Mouse (Mus musculus): ENCODE results near the gene Krt13. TPM values are rescaled to one million over a fixed set of nuclear protein-coding genes. Genes with fewer than 3 reads are reported as not detected.

Gene Krt13
- polyA plus RNA-seq (2014; fragmentation: Nextera tagmentation; extraction: Ambion mirVana), result not detected in 2 replicates

- WGBS, result 79% methylated on average over 3 of the region's 3 CpGs
- no peaks in the 10 kb centered on the region for H3K36me3 ChIP-seq (ENCODE audit: control insufficient read depth, insufficient read depth, low read length)
These were observed at the start of gene Krt13 for GRCm38 (mm10) chr11:100121466-100121865. TSS of gene Krt13 (minus strand) at chr11:100121566.

GRCm38 (mm10) chr11:100168765-100169762 is 47.7 kb upstream of the Krt13 start:
- Histone ChIP-seq H3K36me3 (ENCODE audit: control insufficient read depth, insufficient read depth, low read length) (no peaks in the 10 kb centered on the region), H3K27me3 (ENCODE audit: control insufficient read depth, insufficient read depth, low read length) (no peaks in the 10 kb centered on the region), H3K4me3 (ENCODE audit: control insufficient read depth in 1 of 2, insufficient read depth in 1 of 2, low read depth in 1 of 2, low read length in 2 of 2) (no peak overlapping the region), H3K4me1 (ENCODE audit: control insufficient read depth in 2 of 2, insufficient read depth in 2 of 2, low read length in 2 of 2) (peaks cover 15 to 21% of the 10 kb centered on the region in 2 experiments), H3K27ac (replicated peaks in 1 of 2; ENCODE audit: control insufficient read depth in 1 of 2, insufficient read depth in 1 of 2, low read depth in 2 of 2, low read length in 2 of 2) (no peak overlapping the region), H3K9me3 (ENCODE audit: control insufficient read depth, low read length) (no peaks in the 10 kb centered on the region), H3K4me2 (ENCODE audit: low read length) (peak overlapping the region; percentile 28), H3K9ac (ENCODE audit: low read length) (no peak overlapping the region)
- WGBS, result 30% methylated on average over 14 of the region's 14 CpGs
- no peak for ATAC-seq (ENCODE audit: insufficient number of reproducible peaks, insufficient read depth, low FRiP score, low read depth)

More at GRCm38 (mm10) chr11:100121466-100121865, at the start of gene Krt13:
- H3K27ac ChIP-seq (replicated peaks in 1 of 2; ENCODE audit: control insufficient read depth in 1 of 2, insufficient read depth in 1 of 2, low read depth in 2 of 2, low read length in 2 of 2), result no peak within 1 kb of the TSS
- H3K9ac ChIP-seq (ENCODE audit: low read length), result no peak within 1 kb of the TSS
- ATAC-seq (ENCODE audit: insufficient number of reproducible peaks, insufficient read depth, low FRiP score, low read depth), result no peak
- H3K27me3 ChIP-seq (ENCODE audit: control insufficient read depth, insufficient read depth, low read length), result peaks cover 4% of the 10 kb centered on the region; the same call in 1 of the 2 replicates
- no peak within 1 kb of the TSS for H3K4me2 ChIP-seq (ENCODE audit: low read length)
- no peaks in the 10 kb centered on the region for H3K9me3 ChIP-seq (ENCODE audit: control insufficient read depth, low read length)
- no peak within 1 kb of the TSS for H3K4me3 ChIP-seq (ENCODE audit: control insufficient read depth in 1 of 2, insufficient read depth in 1 of 2, low read depth in 1 of 2, low read length in 2 of 2)
- peaks cover 3 to 5% of the 10 kb centered on the region in 2 experiments; a peak in 1 of 4 replicates for H3K4me1 ChIP-seq (ENCODE audit: control insufficient read depth in 2 of 2, insufficient read depth in 2 of 2, low read length in 2 of 2)

- H3K27ac ChIP-seq (replicated peaks in 1 of 2; ENCODE audit: control insufficient read depth in 1 of 2, insufficient read depth in 1 of 2, low read depth in 2 of 2, low read length in 2 of 2), result no peak overlapping the region
- no peaks in the 10 kb centered on the region for H3K9me3 ChIP-seq (ENCODE audit: control insufficient read depth, low read length)
- H3K9ac ChIP-seq (ENCODE audit: low read length), result no peak overlapping the region
- peaks cover 15 to 21% of the 10 kb centered on the region in 2 experiments for H3K4me1 ChIP-seq (ENCODE audit: control insufficient read depth in 2 of 2, insufficient read depth in 2 of 2, low read length in 2 of 2)
- peak; percentile 44; the same call in 1 of the 2 replicates for ATAC-seq (ENCODE audit: insufficient number of reproducible peaks, insufficient read depth, low FRiP score, low read depth)
- H3K4me3 ChIP-seq (ENCODE audit: control insufficient read depth in 1 of 2, insufficient read depth in 1 of 2, low read depth in 1 of 2, low read length in 2 of 2), result no peak overlapping the region
- H3K27me3 ChIP-seq (ENCODE audit: control insufficient read depth, insufficient read depth, low read length), result no peaks in the 10 kb centered on the region
- no peaks in the 10 kb centered on the region for H3K36me3 ChIP-seq (ENCODE audit: control insufficient read depth, insufficient read depth, low read length)
- H3K4me2 ChIP-seq (ENCODE audit: low read length), result no peak overlapping the region
- 61% methylated on average over 8 of the region's 8 CpGs for WGBS
These were observed 46.7 kb upstream of the Krt13 start for GRCm38 (mm10) chr11:100168071-100168470.

GRCm38 (mm10) chr11:100164392-100164791 is 43.0 kb upstream of the Krt13 start:
- WGBS, result 55% methylated on average over 7 of the region's 7 CpGs
- H3K4me2 ChIP-seq (ENCODE audit: low read length), result no peak overlapping the region
- H3K27me3 ChIP-seq (ENCODE audit: control insufficient read depth, insufficient read depth, low read length), result no peaks in the 10 kb centered on the region
- H3K27ac ChIP-seq (replicated peaks in 1 of 2; ENCODE audit: control insufficient read depth in 1 of 2, insufficient read depth in 1 of 2, low read depth in 2 of 2, low read length in 2 of 2), result no peak overlapping the region
- ATAC-seq (ENCODE audit: insufficient number of reproducible peaks, insufficient read depth, low FRiP score, low read depth), result no peak
- no peaks in the 10 kb centered on the region for H3K36me3 ChIP-seq (ENCODE audit: control insufficient read depth, insufficient read depth, low read length)
- peaks cover 15 to 21% of the 10 kb centered on the region in 2 experiments for H3K4me1 ChIP-seq (ENCODE audit: control insufficient read depth in 2 of 2, insufficient read depth in 2 of 2, low read length in 2 of 2)
- H3K9ac ChIP-seq (ENCODE audit: low read length), result no peak overlapping the region
- H3K4me3 ChIP-seq (ENCODE audit: control insufficient read depth in 1 of 2, insufficient read depth in 1 of 2, low read depth in 1 of 2, low read length in 2 of 2), result no peak overlapping the region
- H3K9me3 ChIP-seq (ENCODE audit: control insufficient read depth, low read length), result no peaks in the 10 kb centered on the region

- no peak for ATAC-seq (ENCODE audit: insufficient number of reproducible peaks, insufficient read depth, low FRiP score, low read depth)
- 66% methylated on average over 6 of the region's 6 CpGs for WGBS
- Histone ChIP-seq H3K4me2 (ENCODE audit: low read length) (no peak overlapping the region), H3K9me3 (ENCODE audit: control insufficient read depth, low read length) (no peaks in the 10 kb centered on the region), H3K9ac (ENCODE audit: low read length) (no peak overlapping the region), H3K27ac (replicated peaks in 1 of 2; ENCODE audit: control insufficient read depth in 1 of 2, insufficient read depth in 1 of 2, low read depth in 2 of 2, low read length in 2 of 2) (no peak overlapping the region), H3K36me3 (ENCODE audit: control insufficient read depth, insufficient read depth, low read length) (no peaks in the 10 kb centered on the region), H3K27me3 (ENCODE audit: control insufficient read depth, insufficient read depth, low read length) (no peaks in the 10 kb centered on the region), H3K4me3 (ENCODE audit: control insufficient read depth in 1 of 2, insufficient read depth in 1 of 2, low read depth in 1 of 2, low read length in 2 of 2) (no peak overlapping the region), H3K4me1 (ENCODE audit: control insufficient read depth in 2 of 2, insufficient read depth in 2 of 2, low read length in 2 of 2) (peaks cover 3 to 6% of the 10 kb centered on the region in 2 experiments; a peak in 1 of 4 replicates)
These were observed 36.6 kb upstream of the Krt13 start for GRCm38 (mm10) chr11:100157908-100158477.

- Histone ChIP-seq H3K4me2 (ENCODE audit: low read length) (no peak overlapping the region), H3K27me3 (ENCODE audit: control insufficient read depth, insufficient read depth, low read length) (no peaks in the 10 kb centered on the region), H3K4me1 (ENCODE audit: control insufficient read depth in 2 of 2, insufficient read depth in 2 of 2, low read length in 2 of 2) (peaks cover 3 to 6% of the 10 kb centered on the region in 2 experiments; a peak in 1 of 4 replicates), H3K9me3 (ENCODE audit: control insufficient read depth, low read length) (no peaks in the 10 kb centered on the region), H3K36me3 (ENCODE audit: control insufficient read depth, insufficient read depth, low read length) (no peaks in the 10 kb centered on the region), H3K9ac (ENCODE audit: low read length) (no peak overlapping the region), H3K4me3 (ENCODE audit: control insufficient read depth in 1 of 2, insufficient read depth in 1 of 2, low read depth in 1 of 2, low read length in 2 of 2) (no peak overlapping the region), H3K27ac (replicated peaks in 1 of 2; ENCODE audit: control insufficient read depth in 1 of 2, insufficient read depth in 1 of 2, low read depth in 2 of 2, low read length in 2 of 2) (no peak overlapping the region)
- no peak for ATAC-seq (ENCODE audit: insufficient number of reproducible peaks, insufficient read depth, low FRiP score, low read depth)
- WGBS, result 77% methylated on average over 3 of the region's 3 CpGs
These were observed 36.0 kb upstream of the Krt13 start for GRCm38 (mm10) chr11:100157331-100157730.

- Histone ChIP-seq H3K4me3 (ENCODE audit: control insufficient read depth in 1 of 2, insufficient read depth in 1 of 2, low read depth in 1 of 2, low read length in 2 of 2) (no peak overlapping the region), H3K4me1 (ENCODE audit: control insufficient read depth in 2 of 2, insufficient read depth in 2 of 2, low read length in 2 of 2) (peaks cover 3 to 6% of the 10 kb centered on the region in 2 experiments; a peak in 1 of 4 replicates), H3K9ac (ENCODE audit: low read length) (no peak overlapping the region), H3K4me2 (ENCODE audit: low read length) (no peak overlapping the region), H3K36me3 (ENCODE audit: control insufficient read depth, insufficient read depth, low read length) (no peaks in the 10 kb centered on the region), H3K27ac (replicated peaks in 1 of 2; ENCODE audit: control insufficient read depth in 1 of 2, insufficient read depth in 1 of 2, low read depth in 2 of 2, low read length in 2 of 2) (no peak overlapping the region), H3K27me3 (ENCODE audit: control insufficient read depth, insufficient read depth, low read length) (no peaks in the 10 kb centered on the region), H3K9me3 (ENCODE audit: control insufficient read depth, low read length) (no peaks in the 10 kb centered on the region)
- no peak for ATAC-seq (ENCODE audit: insufficient number of reproducible peaks, insufficient read depth, low FRiP score, low read depth)
- WGBS, result 45% methylated on average over 8 of the region's 8 CpGs
These were observed 34.3 kb upstream of the Krt13 start for GRCm38 (mm10) chr11:100155497-100156255.
